17 mouse cellular contexts compared by ENCODE assay signal in genomic region chr6:106964337-106964736, GRCm38 (mm10).
DNase-seq lines count a peak whose midpoint lies in the region; ATAC-seq lines count a peak whose summit lies in the region.
"Had no signal": no experiment of that assay in that cellular context is flagged by ENCODE, and none has a peak within 500 bp of the region (broad histone marks: within the 10 kb centered on the region; RNA-seq: fewer than 3 reads in every experiment).

No protein-coding gene starts in this region.

- no peak for DNase-seq in cerebellum, adult 8-10 months
- peak; percentile 10 for DNase-seq in cerebellum, adult 11-12 months
- DNase-seq in cerebellum, postnatal 14 days: no peak
- peak; percentile 37 for DNase-seq in brain, adult 2 months (ENCODE audit: low read depth, low spot score)
- DNase-seq in cerebellum, adult 9-11 months: peak; percentile 33
- no peak for DNase-seq in gastrocnemius, postnatal 25 days
- DNase-seq: adrenal gland, adult 8-10 months; adrenal gland, postnatal 14 days; adrenal gland, postnatal 36 days; B cell, adult 2 months; embryo, embryonic 11 days had no signal

- ATAC-seq in cerebellum, adult (ENCODE audit: insufficient number of reproducible peaks, low FRiP score, low TSS enrichment): peak; percentile 62; the same call in 1 of the 2 replicates
- ATAC-seq: activated CD4-positive, CD25-positive, alpha-beta regulatory T cell, adult 4 months; CD4-positive, CD25-positive, alpha-beta regulatory T cell, adult 4 months; forebrain, embryonic 14.5 days; forebrain, embryonic 16.5 days; Patski had no signal

Comparison
In these comparisons a context has a peak if more than half of its experiments do, and no peak if none do; other contexts are left out.
1. DNase-seq: peak in cerebellum, adult 11-12 months (single experiment), brain, adult 2 months (single experiment) and cerebellum, adult 9-11 months (single experiment); none in cerebellum, adult 8-10 months (single experiment), cerebellum, postnatal 14 days (0 of 2) and gastrocnemius, postnatal 25 days (single experiment).